Mouse (Mus musculus): ENCODE data around the gene Pitx1. TPM values are rescaled to one million over a fixed set of nuclear protein-coding genes. Genes with fewer than 3 reads are reported as not detected.

The Pitx1 gene
- polyA plus RNA-seq, 1 experiment from 2014 or later: 3.2 TPM

GRCm38 (mm10) chr13:55834667-55835066, 1.3 kb downstream of the Pitx1 start:
- WGBS: 5% methylated on average over 5 of the region's 5 CpGs
- no peaks in the 10 kb centered on the region for H3K9me3 ChIP-seq (ENCODE audit: control insufficient read depth, low read length)
- no peaks in the 10 kb centered on the region for H3K36me3 ChIP-seq (ENCODE audit: control insufficient read depth, insufficient read depth, low read length)

GRCm38 (mm10) chr13:55833921-55834320, 2.1 kb downstream of the Pitx1 start:
- no peak overlapping the region for H3K4me2 ChIP-seq (ENCODE audit: low read length)
- no peak overlapping the region for H3K9ac ChIP-seq (replicated peaks; ENCODE audit: low read length)
- H3K27me3 ChIP-seq (ENCODE audit: control insufficient read depth, insufficient read depth, low read length): peaks cover 94% of the 10 kb centered on the region
- no peaks in the 10 kb centered on the region for H3K9me3 ChIP-seq (ENCODE audit: control insufficient read depth, low read length)
- H3K27ac ChIP-seq (replicated peaks; ENCODE audit: low read depth, low read length): no peak overlapping the region
- ATAC-seq (ENCODE audit: low FRiP score, low TSS enrichment) (no peak), DNase-seq (no peak)
- H3K4me3 ChIP-seq (replicated peaks; ENCODE audit: low read depth, low read length): no peak overlapping the region
- 4% methylated on average over 7 of the region's 7 CpGs for WGBS
- H3K36me3 ChIP-seq (ENCODE audit: control insufficient read depth, insufficient read depth, low read length): no peaks in the 10 kb centered on the region
- H3K4me1 ChIP-seq (ENCODE audit: control insufficient read depth, insufficient read depth, low read length): peaks cover 5% of the 10 kb centered on the region; the same call in 1 of the 2 replicates

More at GRCm38 (mm10) chr13:55834667-55835066, 1.3 kb downstream of the Pitx1 start:
- ATAC-seq (ENCODE audit: low FRiP score, low TSS enrichment) (no peak), DNase-seq (peak; percentile 19)
- H3K27ac ChIP-seq (replicated peaks; ENCODE audit: low read depth, low read length): no peak overlapping the region
- H3K27me3 ChIP-seq (ENCODE audit: control insufficient read depth, insufficient read depth, low read length): peaks cover 94% of the 10 kb centered on the region
- H3K4me2 ChIP-seq (ENCODE audit: low read length): no peak overlapping the region
- no peak overlapping the region for H3K4me3 ChIP-seq (replicated peaks; ENCODE audit: low read depth, low read length)
- no peak overlapping the region for H3K9ac ChIP-seq (replicated peaks; ENCODE audit: low read length)
- peaks cover 5% of the 10 kb centered on the region; the same call in 1 of the 2 replicates for H3K4me1 ChIP-seq (ENCODE audit: control insufficient read depth, insufficient read depth, low read length)

GRCm38 (mm10) chr13:55832602-55833001, 3.4 kb downstream of the Pitx1 start:
- no peak overlapping the region for H3K27ac ChIP-seq (replicated peaks; ENCODE audit: low read depth, low read length)
- no peak for DNase-seq
- WGBS: 14% methylated on average over 1 of the region's 1 CpGs
- H3K4me2 ChIP-seq (ENCODE audit: low read length): no peak overlapping the region
- H3K9ac ChIP-seq (replicated peaks; ENCODE audit: low read length): no peak overlapping the region
- ATAC-seq (ENCODE audit: low FRiP score, low TSS enrichment): no peak
- peaks cover 95% of the 10 kb centered on the region for H3K27me3 ChIP-seq (ENCODE audit: control insufficient read depth, insufficient read depth, low read length)
- H3K4me1 ChIP-seq (ENCODE audit: control insufficient read depth, insufficient read depth, low read length): peaks cover 5% of the 10 kb centered on the region; the same call in 1 of the 2 replicates
- H3K9me3 ChIP-seq (ENCODE audit: control insufficient read depth, low read length): no peaks in the 10 kb centered on the region
- no peak overlapping the region for H3K4me3 ChIP-seq (replicated peaks; ENCODE audit: low read depth, low read length)
- H3K36me3 ChIP-seq (ENCODE audit: control insufficient read depth, insufficient read depth, low read length): no peaks in the 10 kb centered on the region

- WGBS: 2% methylated on average over 25 of the region's 25 CpGs
- 0 out of 2 replicates have a peak overlapping the region, but pooled peaks have one; percentile 17 for H3K4me3 ChIP-seq (replicated peaks; ENCODE audit: low read depth, low read length)
- no peak overlapping the region for H3K27ac ChIP-seq (replicated peaks; ENCODE audit: low read depth, low read length)
- no peaks in the 10 kb centered on the region for H3K9me3 ChIP-seq (ENCODE audit: control insufficient read depth, low read length)
- peaks cover 5% of the 10 kb centered on the region; the same call in 1 of the 2 replicates for H3K4me1 ChIP-seq (ENCODE audit: control insufficient read depth, insufficient read depth, low read length)
- ATAC-seq (ENCODE audit: low FRiP score, low TSS enrichment) (no peak), DNase-seq (peak; percentile 12)
- H3K4me2 ChIP-seq (ENCODE audit: low read length): peak overlapping the region; percentile 31; the same call in 1 of the 2 replicates
- H3K36me3 ChIP-seq (ENCODE audit: control insufficient read depth, insufficient read depth, low read length): no peaks in the 10 kb centered on the region
- H3K9ac ChIP-seq (replicated peaks; ENCODE audit: low read length): no peak overlapping the region
- peaks cover 90% of the 10 kb centered on the region for H3K27me3 ChIP-seq (ENCODE audit: control insufficient read depth, insufficient read depth, low read length)
These were observed 4.3 kb downstream of the Pitx1 start for GRCm38 (mm10) chr13:55831722-55832160.

GRCm38 (mm10) chr13:55830833-55831721, 4.9 kb downstream of the Pitx1 start:
- H3K27me3 ChIP-seq (ENCODE audit: control insufficient read depth, insufficient read depth, low read length): peaks cover 87% of the 10 kb centered on the region
- DNase-seq: peak; percentile 35

GRCm38 (mm10) chr13:55830081-55830832, 5.7 kb downstream of the Pitx1 start:
- WGBS: under 1% methylated on average over 48 of the region's 48 CpGs
- peak overlapping the region; percentile 31; the same call in 1 of the 2 replicates for H3K4me2 ChIP-seq (ENCODE audit: low read length)

More at GRCm38 (mm10) chr13:55830833-55831721, 4.9 kb downstream of the Pitx1 start:
- under 1% methylated on average over 65 of the region's 82 CpGs for WGBS
- no peak for ATAC-seq (ENCODE audit: low FRiP score, low TSS enrichment)
- H3K4me1 ChIP-seq (ENCODE audit: control insufficient read depth, insufficient read depth, low read length): peaks cover 5% of the 10 kb centered on the region; the same call in 1 of the 2 replicates
- no peak overlapping the region for H3K27ac ChIP-seq (replicated peaks; ENCODE audit: low read depth, low read length)
- H3K4me2 ChIP-seq (ENCODE audit: low read length): peak overlapping the region; percentile 31
- H3K4me3 ChIP-seq (replicated peaks; ENCODE audit: low read depth, low read length): peak overlapping the region; percentile 17; the same call in 1 of the 2 replicates
- H3K9ac ChIP-seq (replicated peaks; ENCODE audit: low read length): no peak overlapping the region
- H3K36me3 ChIP-seq (ENCODE audit: control insufficient read depth, insufficient read depth, low read length): no peaks in the 10 kb centered on the region
- H3K9me3 ChIP-seq (ENCODE audit: control insufficient read depth, low read length): no peaks in the 10 kb centered on the region

GRCm38 (mm10) chr13:55829018-55829655, 6.9 kb downstream of the Pitx1 start:
- peak; percentile 50 for DNase-seq
- H3K36me3 ChIP-seq (ENCODE audit: control insufficient read depth, insufficient read depth, low read length): no peaks in the 10 kb centered on the region
- no peak overlapping the region for H3K4me2 ChIP-seq (ENCODE audit: low read length)
- H3K27ac ChIP-seq (replicated peaks; ENCODE audit: low read depth, low read length): no peak overlapping the region
- H3K9me3 ChIP-seq (ENCODE audit: control insufficient read depth, low read length): no peaks in the 10 kb centered on the region
- H3K27me3 ChIP-seq (ENCODE audit: control insufficient read depth, insufficient read depth, low read length): peaks cover 91% of the 10 kb centered on the region
- no peak overlapping the region for H3K9ac ChIP-seq (replicated peaks; ENCODE audit: low read length)
- H3K4me3 ChIP-seq (replicated peaks; ENCODE audit: low read depth, low read length): no peak overlapping the region
- 2% methylated on average over 12 of the region's 12 CpGs for WGBS
- ATAC-seq (ENCODE audit: low FRiP score, low TSS enrichment): no peak
- H3K4me1 ChIP-seq (ENCODE audit: control insufficient read depth, insufficient read depth, low read length): 0 out of 2 replicates have a peak, but pooled peaks cover 2% of the 10 kb centered on the region

More at GRCm38 (mm10) chr13:55830081-55830832, 5.7 kb downstream of the Pitx1 start:
- DNase-seq (peak; percentile 53), ATAC-seq (ENCODE audit: low FRiP score, low TSS enrichment) (no peak)
- H3K36me3 ChIP-seq (ENCODE audit: control insufficient read depth, insufficient read depth, low read length): no peaks in the 10 kb centered on the region
- no peak overlapping the region for H3K27ac ChIP-seq (replicated peaks; ENCODE audit: low read depth, low read length)
- peaks cover 88% of the 10 kb centered on the region for H3K27me3 ChIP-seq (ENCODE audit: control insufficient read depth, insufficient read depth, low read length)
- H3K4me3 ChIP-seq (replicated peaks; ENCODE audit: low read depth, low read length): no peak overlapping the region
- 0 out of 2 replicates have a peak, but pooled peaks cover 2% of the 10 kb centered on the region for H3K4me1 ChIP-seq (ENCODE audit: control insufficient read depth, insufficient read depth, low read length)
- no peak overlapping the region for H3K9ac ChIP-seq (replicated peaks; ENCODE audit: low read length)
- H3K9me3 ChIP-seq (ENCODE audit: control insufficient read depth, low read length): no peaks in the 10 kb centered on the region

Measured in midbrain, embryonic 14.5 days (tissue).